Mouse (Mus musculus) heart, postnatal 14 days (tissue): ENCODE results near the gene Arid5b. TPM values are rescaled to one million over a fixed set of nuclear protein-coding genes. Genes with fewer than 3 reads are reported as not detected.

ENCODE experiments used
- DNase-seq, 2 experiments: peaks; one replicate each; pipeline ENCODE4 v3.0.0; 2021 to 2022
- intact Hi-C: fragments of 180-260 bp; cut with DNase I; formaldehyde crosslinking; loops from one replicate; pipeline ENCODE4 v1.15.1; 2025
- total RNA-seq, 2 experiments: library from RNA; stranded (reverse); gene quantifications; 2 replicates each; pipeline ENCODE4 v1.2.3; 2021

The Arid5b gene
- total RNA-seq, 2 experiments from 2014 or later: 25.6 to 26.0 TPM

GRCm38 (mm10) chr10:68208670-68209065 is 69.9 kb downstream of the Arid5b start:
- intact Hi-C loops: no loop called here
- no peak for DNase-seq

DNA sequence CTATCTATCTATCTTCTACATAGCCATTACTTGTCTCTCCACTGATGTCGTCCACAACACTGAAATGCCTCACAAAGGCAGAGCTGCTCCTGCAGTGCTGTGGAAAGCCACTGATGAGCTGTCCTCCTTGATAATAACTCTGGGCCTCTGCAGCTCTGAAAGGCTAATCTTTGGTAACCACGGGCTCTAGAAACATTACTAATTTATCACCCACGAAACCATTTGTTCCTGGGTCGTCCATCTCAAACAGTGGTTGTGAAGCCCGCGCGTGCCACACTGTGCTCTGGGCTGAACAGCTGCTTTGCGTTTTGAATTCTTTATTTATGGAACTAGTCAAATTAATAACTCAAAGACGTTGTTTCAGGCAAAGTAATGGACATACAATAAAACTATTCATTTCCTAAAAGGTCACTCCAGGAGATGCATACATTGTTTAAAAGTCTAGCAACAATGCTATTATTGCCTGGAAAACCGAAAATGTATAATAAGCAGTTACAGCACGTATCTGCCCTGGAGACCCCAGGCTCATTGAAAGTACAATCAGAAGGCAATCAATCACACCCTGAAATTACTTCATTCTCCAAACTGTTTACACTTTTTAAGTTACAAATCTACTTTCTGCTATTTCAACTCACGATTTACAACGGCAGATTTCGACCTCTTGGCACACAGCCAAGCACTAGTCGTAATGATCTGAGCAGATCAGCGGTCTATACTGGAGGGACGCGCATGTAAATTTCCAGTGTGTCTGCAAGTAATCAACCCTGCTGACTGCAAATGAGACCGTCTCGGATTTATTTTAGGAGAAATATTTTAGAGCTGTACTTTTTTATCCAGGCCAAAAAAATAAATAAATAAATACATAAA is 70.5 kb downstream of the Arid5b start:
- DNase-seq: peak; percentile 28 to 37

GRCm38 (mm10) chr10:68204391-68204790 is 74.1 kb downstream of the Arid5b start:
- DNase-seq: no peak
- intact Hi-C loops: loop anchor here (5.0 kb wide), 1 partner anchor 37 kb away; no protein-coding TSS in a partner anchor

More for the DNA sequence above, 70.5 kb downstream of the Arid5b start:
- intact Hi-C loops: no loop called here

DNA sequence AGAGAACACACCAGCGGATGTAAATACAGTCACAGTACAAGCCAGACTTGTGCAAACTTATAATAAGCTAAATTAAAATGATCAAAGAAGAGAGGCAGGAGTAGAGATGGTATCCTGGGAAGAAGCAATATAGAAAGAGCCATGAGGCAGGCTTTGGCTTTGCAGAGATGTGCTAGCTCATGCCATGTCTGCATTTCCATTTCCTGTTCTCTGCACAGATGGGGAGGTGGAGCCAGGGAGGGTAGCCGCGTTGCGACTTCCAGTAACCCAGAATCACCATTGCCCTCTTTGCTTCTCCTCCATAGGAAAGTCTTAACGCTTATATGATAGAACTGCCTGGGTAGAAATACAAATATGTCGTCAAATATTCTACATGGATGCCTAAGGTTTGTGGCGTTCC is 74.7 kb downstream of the Arid5b start:
- intact Hi-C loops: loop anchor here (5.0 kb wide), 1 partner anchor 37 kb away; no protein-coding TSS in a partner anchor
- no peak for DNase-seq

GRCm38 (mm10) chr10:68203322-68203721 is 75.2 kb downstream of the Arid5b start:
- no peak for DNase-seq
- intact Hi-C loops: loop anchor here (5.0 kb wide), 1 partner anchor 36 kb away; no protein-coding TSS in a partner anchor

GRCm38 (mm10) chr10:68199440-68199839 is 79.1 kb downstream of the Arid5b start:
- no peak for DNase-seq
- intact Hi-C loops: no loop called here

- DNase-seq: no peak
- intact Hi-C loops: no loop called here
Measured at GRCm38 (mm10) chr10:68196324-68196723, 82.2 kb downstream of the Arid5b start.

DNA sequence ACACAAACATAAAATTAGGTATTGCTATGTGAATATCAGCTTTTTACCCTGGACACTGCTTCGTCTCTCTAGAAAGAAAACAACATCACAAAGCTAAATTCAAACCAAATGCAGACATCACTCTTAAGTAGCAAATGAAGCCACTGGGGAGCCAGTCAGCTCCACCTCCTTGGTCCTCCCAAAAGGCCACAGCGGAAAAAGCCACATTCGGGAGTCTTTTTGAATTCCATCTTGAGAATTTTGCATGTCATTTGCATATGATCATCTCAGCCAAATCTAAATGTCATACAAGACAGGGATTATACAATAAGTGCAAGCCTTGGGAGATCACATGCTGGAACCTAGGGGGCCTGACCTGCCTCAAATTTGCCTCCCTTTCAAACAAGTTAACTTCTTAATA is 85.0 kb downstream of the Arid5b start:
- intact Hi-C loops: loop anchor here (2.0 to 5.0 kb wide), 2 partner anchors 46 to 87 kb away; no protein-coding TSS in a partner anchor
- DNase-seq: no peak

GRCm38 (mm10) chr10:68192824-68193255 is 85.7 kb downstream of the Arid5b start:
- peak; percentile 18 to 32 for DNase-seq
- intact Hi-C loops: loop anchor here (2.0 to 5.0 kb wide), 2 partner anchors 46 to 88 kb away; no protein-coding TSS in a partner anchor

DNA sequence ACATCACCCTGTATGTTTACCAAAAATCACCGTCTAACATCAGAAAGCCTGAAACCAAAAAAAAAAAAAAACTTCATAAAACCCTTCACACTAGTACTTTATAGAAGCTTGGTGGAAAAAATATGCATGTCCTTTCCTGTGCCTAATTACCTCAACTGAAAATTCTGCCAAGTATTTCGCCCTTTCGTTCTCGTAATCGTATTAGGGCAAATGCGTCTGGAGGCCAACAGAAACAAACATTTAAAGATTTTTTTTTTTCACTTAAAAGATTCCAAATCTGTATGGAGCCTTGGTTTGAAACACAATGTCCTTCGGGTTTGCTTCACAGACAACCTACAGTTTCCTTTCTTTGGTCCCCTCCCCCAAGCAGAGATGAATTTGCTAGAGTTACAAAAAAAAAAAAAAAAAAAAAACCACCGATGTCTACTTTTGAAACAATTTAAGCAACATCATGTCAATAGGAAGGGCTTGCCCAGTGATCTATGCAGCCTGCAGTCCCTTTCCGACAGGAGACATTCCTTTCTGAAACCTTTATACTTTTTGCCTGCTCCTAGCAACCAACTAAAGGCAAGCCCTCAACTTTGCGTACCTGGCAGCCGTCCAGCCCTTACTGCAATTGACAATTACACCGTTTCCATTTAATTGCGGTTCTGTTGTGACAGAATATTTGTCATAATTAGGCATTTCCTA is 86.7 kb downstream of the Arid5b start:
- peak; percentile 66 to 70 for DNase-seq
- intact Hi-C loops: loop anchor here (2.0 to 5.0 kb wide), 2 partner anchors 45 to 89 kb away; no protein-coding TSS in a partner anchor

GRCm38 (mm10) chr10:68191146-68191545 is 87.4 kb downstream of the Arid5b start:
- intact Hi-C loops: loop anchor here (5.0 kb wide), 1 partner anchor 44 kb away; no protein-coding TSS in a partner anchor
- DNase-seq: no peak

- DNase-seq: no peak
- intact Hi-C loops: loop anchor here (5.0 kb wide), 1 partner anchor 43 kb away; no protein-coding TSS in a partner anchor
Measured at GRCm38 (mm10) chr10:68189847-68190246, 88.7 kb downstream of the Arid5b start.

DNA sequence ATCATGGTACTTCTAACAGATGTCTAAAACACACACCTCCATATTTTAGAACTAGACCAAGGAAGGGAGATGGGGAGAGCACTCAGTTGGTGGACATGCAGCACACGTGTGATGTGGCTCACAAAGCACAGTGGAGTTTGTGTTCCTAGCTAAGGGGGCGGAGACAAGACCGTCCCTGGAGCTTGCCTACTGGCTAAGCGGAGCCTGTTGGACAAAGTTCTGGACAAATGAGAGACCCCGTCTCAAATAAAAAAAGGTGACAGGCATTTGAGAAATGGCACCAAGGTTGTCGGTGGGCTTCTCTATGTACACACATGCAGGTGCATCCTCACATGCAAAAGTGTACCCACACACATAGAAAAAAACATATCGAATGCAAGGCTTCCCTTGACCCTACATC is 95.4 kb downstream of the Arid5b start:
- no peak for DNase-seq
- intact Hi-C loops: no loop called here

DNA sequence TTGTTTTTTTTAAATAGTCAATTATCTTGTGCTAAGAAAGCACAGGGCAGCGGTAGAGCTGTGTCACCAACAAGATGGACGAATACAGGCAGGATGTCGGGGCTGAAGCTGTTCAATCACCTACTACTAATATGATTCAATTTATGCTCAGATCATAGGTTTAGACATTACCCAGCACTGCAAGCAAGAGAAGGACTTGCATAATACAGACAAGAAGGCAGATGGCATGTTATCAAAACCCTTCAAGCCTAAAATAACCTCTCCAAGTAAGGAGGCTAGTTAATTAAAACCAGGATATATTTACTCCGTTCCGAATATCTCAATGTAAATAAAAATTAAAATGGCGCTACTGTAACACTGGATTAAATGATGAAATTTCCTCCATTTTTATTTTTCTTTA is 96.3 kb downstream of the Arid5b start:
- intact Hi-C loops: no loop called here
- DNase-seq: no peak

DNA sequence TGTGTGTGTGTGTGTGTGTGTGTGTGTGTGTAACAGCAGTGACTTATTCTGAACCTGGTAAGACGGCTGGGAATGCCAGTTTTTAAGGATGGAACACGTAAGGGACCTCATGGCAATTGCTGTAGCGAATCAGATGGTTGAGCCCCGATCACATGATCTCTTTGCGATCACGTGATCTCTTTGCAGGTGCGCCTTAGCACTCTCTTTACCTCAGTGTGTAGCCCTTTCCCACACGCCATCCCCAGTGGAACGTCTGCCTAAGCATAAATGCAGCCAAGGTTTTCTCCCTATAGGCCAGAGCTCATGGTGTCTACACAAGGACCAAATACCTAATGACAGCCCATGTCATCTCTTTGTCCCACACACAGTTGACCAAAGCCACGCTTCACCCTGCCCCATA is 97.4 kb downstream of the Arid5b start:
- DNase-seq: no peak
- intact Hi-C loops: no loop called here

- intact Hi-C loops: no loop called here
- DNase-seq: no peak
Measured at GRCm38 (mm10) chr10:68180721-68181120, 97.8 kb downstream of the Arid5b start.

DNA sequence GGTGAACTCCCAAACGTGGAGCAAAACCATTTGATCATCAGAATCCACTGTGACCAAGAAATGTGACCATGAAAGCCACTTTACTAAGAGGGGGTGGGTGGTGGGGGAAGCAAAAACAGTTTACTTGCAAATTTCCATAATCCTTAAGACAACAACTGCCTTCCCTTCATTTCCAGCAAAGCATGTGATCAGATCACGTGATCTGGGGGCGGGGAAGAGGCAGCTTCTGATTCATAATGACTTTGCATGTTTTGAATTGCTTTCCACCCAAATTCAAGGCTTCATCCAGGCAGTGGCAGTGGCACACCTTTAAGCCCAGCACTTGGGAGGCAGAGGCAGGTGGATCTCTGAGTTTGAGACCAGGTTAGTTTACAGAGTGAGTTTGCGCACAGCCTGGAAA is 98.4 kb downstream of the Arid5b start:
- DNase-seq: no peak
- intact Hi-C loops: no loop called here

- no peak for DNase-seq
- intact Hi-C loops: no loop called here
Measured at GRCm38 (mm10) chr10:68179741-68180140, 98.8 kb downstream of the Arid5b start.

- no peak for DNase-seq
- intact Hi-C loops: no loop called here
Measured at GRCm38 (mm10) chr10:68179339-68179738, 99.2 kb downstream of the Arid5b start.

DNA sequence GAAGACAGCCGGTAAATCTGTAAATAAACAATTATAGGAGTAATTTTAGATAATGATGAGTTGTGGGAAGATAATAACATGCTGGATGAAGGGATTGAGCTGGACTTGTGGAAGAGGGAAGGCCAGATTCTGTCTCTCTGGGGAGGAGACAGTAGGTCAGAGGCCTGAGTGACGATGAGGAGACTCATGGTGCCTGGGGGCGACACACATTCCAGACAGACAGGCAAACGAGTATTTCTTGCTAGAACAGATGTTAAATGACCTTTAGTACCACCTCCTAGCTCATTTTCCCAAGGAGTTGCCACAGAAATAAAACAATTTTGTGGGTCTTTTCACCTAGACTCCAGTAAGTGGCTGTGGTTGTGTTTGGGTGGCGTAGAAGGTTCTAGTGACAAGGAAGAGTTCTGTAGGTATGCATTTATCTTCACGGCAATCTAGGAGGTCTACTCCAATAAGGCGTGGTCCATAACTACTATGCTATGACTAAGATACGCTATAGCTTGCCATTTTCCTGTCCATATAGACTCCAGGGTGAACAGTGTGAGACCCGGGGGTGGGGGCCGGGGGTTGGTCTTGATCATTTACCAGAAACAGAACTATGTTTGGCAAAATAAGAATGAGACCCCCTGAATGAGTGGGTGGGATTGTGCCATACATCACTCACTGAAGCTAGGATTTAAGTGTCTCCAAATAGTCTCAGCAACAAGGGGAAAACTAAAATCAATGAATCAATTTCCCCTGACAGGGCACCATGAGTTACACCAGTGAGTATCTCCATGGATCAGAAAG is 100.6 kb downstream of the Arid5b start:
- intact Hi-C loops: no loop called here
- DNase-seq: no peak
